Mouse (Mus musculus) cortical plate, adult 2 months (tissue): ENCODE data around the gene Kifc1.
"Not testable (repeated sequence)": the region's sequence is repeated elsewhere in the genome, so short reads cannot be mapped to it uniquely, and the experiment has no call there.

Experiments
- CTCF ChIP-seq: fragments of 200-500 bp; IDR thresholded peaks from 2 replicates; pipeline ENCODE4 v1.5.1; 2011; ENCODE audit warnings: mild to moderate bottlenecking, control low read depth, low read length; ENCODE audit not compliant: insufficient read depth; ENCODE audit errors: extremely low read depth
- POLR2A ChIP-seq: fragments of 200-500 bp; IDR thresholded peaks from 2 replicates; pipeline ENCODE4 v1.6.1; 2011; ENCODE audit warnings: mild to moderate bottlenecking, low read length, control low read depth; ENCODE audit not compliant: insufficient read depth; ENCODE audit errors: extremely low read depth

GRCm38 (mm10) chr17:33884320-33884719, 6.1 kb downstream of the Kifc1 start:
- TF ChIP-seq CTCF, POLR2A: not testable (repeated sequence)
